Mouse (Mus musculus) stomach, embryonic 16.5 days (tissue): Measurements from ENCODE around the gene Tapbp. TPM values are rescaled to one million over a fixed set of nuclear protein-coding genes. Genes with fewer than 3 reads are reported as not detected.
A peak's percentile ranks its signal among the peaks of the same experiment; 100 is the strongest.
"Not testable (repeated sequence)": the region's sequence is repeated elsewhere in the genome, so short reads cannot be mapped to it uniquely, and the experiment has no call there.

ENCODE experiments used
- ATAC-seq: fragments of 200-750 bp; cut with Nextera tagmentation; 2 replicates; pipeline ENCODE4 v1.8.0; 2017; ENCODE audit warnings: moderate number of reproducible peaks, moderate TSS enrichment; ENCODE audit not compliant: insufficient read depth, low FRiP score
- H3K27ac ChIP-seq: fragments of 300-500 bp; sonication (generic); 2 replicates; pipeline ENCODE4 v1.5.1; 2014; ENCODE audit warnings: low read length
- H3K27me3 ChIP-seq: fragments of 300-500 bp; sonication (generic); 2 replicates; pipeline ENCODE4 v1.6.1; 2014; ENCODE audit warnings: low read length, control low read depth, mixed read lengths; ENCODE audit not compliant: control insufficient read depth, insufficient read depth
- H3K36me3 ChIP-seq: fragments of 300-500 bp; sonication (generic); 2 replicates; pipeline ENCODE4 v1.6.1; 2014; ENCODE audit warnings: low read length; ENCODE audit not compliant: control insufficient read depth, insufficient read depth
- H3K4me1 ChIP-seq: fragments of 300-500 bp; sonication (generic); 2 replicates; pipeline ENCODE4 v1.6.1; 2014; ENCODE audit warnings: low read length, control low read depth, mixed read lengths; ENCODE audit not compliant: control insufficient read depth, insufficient read depth
- H3K4me2 ChIP-seq: fragments of 300-500 bp; sonication (generic); 2 replicates; pipeline ENCODE4 v1.6.1; 2014; ENCODE audit warnings: low read depth, low read length, mixed read lengths
- H3K4me3 ChIP-seq: fragments of 300-500 bp; sonication (generic); replicated peaks from 2 replicates; pipeline ENCODE4 v1.5.1; 2014; ENCODE audit warnings: mild to moderate bottlenecking, low read length
- H3K9ac ChIP-seq: fragments of 300-500 bp; sonication (generic); 2 replicates; pipeline ENCODE4 v1.6.1; 2014; ENCODE audit warnings: low read length
- H3K9me3 ChIP-seq: fragments of 300-500 bp; sonication (generic); replicated peaks from 2 replicates; pipeline ENCODE4 v1.6.1; 2016; ENCODE audit warnings: low read length, control low read depth; ENCODE audit not compliant: control insufficient read depth
- WGBS: fragments of 180-500 bp; shearing (Covaris S2); extraction: QIAGEN DNeasy Blood & Tissue Kit; methylation state at CpG from one replicate; pipeline ENCODE4 v1.1.7; 2014; 5-methylcytosine and 5-hydroxymethylcytosine counted together
- polyA plus RNA-seq: library from polyadenylated mRNA; unstranded; fragments of >200 nt; fragmentation: Nextera tagmentation; extraction: Ambion mirVana; gene quantifications from 2 replicates; pipeline ENCODE4 v1.2.1, GENCODE M21; 2015

Gene Tapbp
- polyA plus RNA-seq, 1 experiment from 2014 or later, result 58.4 TPM

- Histone ChIP-seq H3K4me1 (peaks cover 14% of the 10 kb centered on the region), H3K27me3 (no peaks in the 10 kb centered on the region), H3K4me3 (no peak overlapping the region), H3K27ac (no peak overlapping the region), H3K9ac (no peak overlapping the region), H3K4me2 (no peak overlapping the region), H3K36me3 (no peaks in the 10 kb centered on the region), H3K9me3 (no peaks in the 10 kb centered on the region)
- ATAC-seq, result no peak
- WGBS, result 55% methylated on average over 2 of the region's 2 CpGs
Observed at GRCm38 (mm10) chr17:33891357-33891756, 24.3 kb upstream of the Tapbp start.

GRCm38 (mm10) chr17:33891892-33892291, 23.8 kb upstream of the Tapbp start:
- H3K27me3 ChIP-seq, result not testable (repeated sequence)

DNA sequence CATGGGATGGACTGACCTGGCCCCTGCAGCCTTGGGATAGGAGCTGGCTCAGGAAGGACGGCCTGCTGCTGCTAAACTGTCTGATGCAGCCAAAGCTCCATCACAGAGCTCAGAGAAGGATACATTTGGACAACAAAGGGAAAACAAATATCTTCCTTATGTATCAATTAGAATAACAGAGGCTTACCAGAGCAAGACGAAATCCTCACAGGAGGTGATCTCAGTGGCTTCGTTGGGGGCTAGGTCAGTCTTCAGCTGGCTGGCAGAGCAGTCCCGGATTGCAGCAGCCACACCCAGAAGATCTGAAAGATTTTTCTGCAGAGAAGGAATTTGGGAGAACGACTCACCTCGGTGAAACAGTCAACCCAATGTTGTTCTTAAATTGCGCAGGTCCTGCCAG, 23.3 kb upstream of the Tapbp start:
- H3K27me3 ChIP-seq, result no peaks in the 10 kb centered on the region
- peak overlapping the region; percentile 52 for H3K27ac ChIP-seq
- H3K4me3 ChIP-seq, result no peak overlapping the region
- no peak overlapping the region for H3K4me2 ChIP-seq
- ATAC-seq, result no peak
- peaks cover 14% of the 10 kb centered on the region for H3K4me1 ChIP-seq
- no peaks in the 10 kb centered on the region for H3K36me3 ChIP-seq
- WGBS, result 24% methylated on average over 7 of the region's 7 CpGs
- no peak overlapping the region for H3K9ac ChIP-seq
- H3K9me3 ChIP-seq, result no peaks in the 10 kb centered on the region

More at GRCm38 (mm10) chr17:33891892-33892291, 23.8 kb upstream of the Tapbp start:
- not testable (repeated sequence) for H3K4me2 ChIP-seq, H3K9me3 ChIP-seq, H3K36me3 ChIP-seq, ATAC-seq, H3K4me3 ChIP-seq, H3K9ac ChIP-seq, H3K27ac ChIP-seq
- 63% methylated on average over 6 of the region's 6 CpGs for WGBS
- peaks cover 14% of the 10 kb centered on the region for H3K4me1 ChIP-seq

DNA sequence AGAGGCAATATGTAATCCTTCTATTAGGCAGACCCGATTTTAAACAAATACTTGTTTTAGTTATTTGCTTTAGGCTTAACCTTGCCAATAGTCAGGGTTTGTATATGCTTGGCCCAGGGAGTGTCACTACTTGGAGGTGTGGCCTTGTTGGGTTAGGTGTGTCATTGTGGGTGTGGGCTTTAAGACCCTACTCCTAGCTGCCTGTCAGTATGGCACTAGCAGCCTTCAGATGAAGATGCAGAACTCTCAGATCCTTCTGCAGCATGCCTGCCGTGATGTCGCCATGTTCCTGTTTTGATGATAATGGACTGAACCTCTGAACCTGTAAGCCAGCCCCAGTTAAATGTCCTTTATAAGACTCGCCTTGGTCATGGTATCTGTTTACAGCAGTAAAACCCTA, 22.7 kb upstream of the Tapbp start:
- H3K27me3 ChIP-seq, H3K27ac ChIP-seq, H3K36me3 ChIP-seq, H3K4me2 ChIP-seq, ATAC-seq, H3K9me3 ChIP-seq, H3K9ac ChIP-seq, H3K4me3 ChIP-seq: not testable (repeated sequence)
- H3K4me1 ChIP-seq, result peaks cover 11% of the 10 kb centered on the region
- WGBS, result 62% methylated on average over 4 of the region's 4 CpGs

- 0 out of 2 replicates have a peak, but pooled peaks cover 7% of the 10 kb centered on the region for H3K4me1 ChIP-seq
- no peaks in the 10 kb centered on the region for H3K27me3 ChIP-seq
- no peaks in the 10 kb centered on the region for H3K36me3 ChIP-seq
- no peaks in the 10 kb centered on the region for H3K9me3 ChIP-seq
- H3K4me3 ChIP-seq, result no peak overlapping the region
- ATAC-seq, result no peak
- no peak overlapping the region for H3K27ac ChIP-seq
- WGBS, result 41% methylated on average over 6 of the region's 6 CpGs
- H3K4me2 ChIP-seq, result no peak overlapping the region
- H3K9ac ChIP-seq, result no peak overlapping the region
Observed at GRCm38 (mm10) chr17:33897114-33897794, 18.4 kb upstream of the Tapbp start.

DNA sequence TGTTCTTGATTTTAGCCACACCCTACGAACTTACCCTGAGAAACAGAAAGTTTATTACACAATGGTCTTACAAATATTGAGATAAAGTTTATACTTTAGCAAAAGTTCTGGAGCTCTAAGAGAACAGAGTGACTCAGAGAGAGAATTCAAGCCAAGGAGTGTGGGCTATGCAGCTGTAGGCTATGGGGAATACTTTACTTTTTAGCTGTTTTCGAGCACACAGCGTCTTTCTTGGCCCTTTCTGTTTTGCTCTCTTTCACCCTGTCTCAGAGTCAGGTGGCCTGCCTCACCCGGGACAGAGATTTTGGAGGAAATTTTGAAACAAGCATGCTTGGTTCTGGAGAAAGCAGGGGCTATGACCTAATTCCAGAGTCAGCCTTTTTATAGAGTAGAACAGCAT, 17.5 kb upstream of the Tapbp start:
- not testable (repeated sequence) for H3K36me3 ChIP-seq, H3K9me3 ChIP-seq, H3K4me1 ChIP-seq, H3K27me3 ChIP-seq, H3K4me3 ChIP-seq, H3K27ac ChIP-seq, H3K9ac ChIP-seq, ATAC-seq, H3K4me2 ChIP-seq
- WGBS, result 68% methylated on average over 4 of the region's 4 CpGs

GRCm38 (mm10) chr17:33899642-33900041, 16.1 kb upstream of the Tapbp start:
- WGBS, result 69% methylated on average over 4 of the region's 4 CpGs
- Histone ChIP-seq H3K27ac (no peak overlapping the region), H3K4me1 (0 out of 2 replicates have a peak, but pooled peaks cover 6% of the 10 kb centered on the region), H3K9ac (no peak overlapping the region), H3K36me3 (no peaks in the 10 kb centered on the region), H3K9me3 (no peaks in the 10 kb centered on the region), H3K4me3 (no peak overlapping the region), H3K27me3 (no peaks in the 10 kb centered on the region), H3K4me2 (no peak overlapping the region)
- ATAC-seq, result no peak

GRCm38 (mm10) chr17:33900281-33900988, 15.3 kb upstream of the Tapbp start:
- no peaks in the 10 kb centered on the region for H3K27me3 ChIP-seq
- no peak for ATAC-seq

GRCm38 (mm10) chr17:33900989-33901314, 14.7 kb upstream of the Tapbp start:
- Histone ChIP-seq H3K27me3 (no peaks in the 10 kb centered on the region), H3K4me1 (0 out of 2 replicates have a peak, but pooled peaks cover 6% of the 10 kb centered on the region), H3K4me2 (no peak overlapping the region), H3K36me3 (no peaks in the 10 kb centered on the region), H3K9me3 (no peaks in the 10 kb centered on the region), H3K4me3 (no peak overlapping the region), H3K27ac (no peak overlapping the region), H3K9ac (no peak overlapping the region)
- ATAC-seq, result no peak
- WGBS, result 78% methylated on average over 4 of the region's 4 CpGs

More at GRCm38 (mm10) chr17:33900281-33900988, 15.3 kb upstream of the Tapbp start:
- H3K4me2 ChIP-seq, result no peak overlapping the region
- no peak overlapping the region for H3K27ac ChIP-seq
- no peaks in the 10 kb centered on the region for H3K36me3 ChIP-seq
- H3K4me1 ChIP-seq, result 0 out of 2 replicates have a peak, but pooled peaks cover 6% of the 10 kb centered on the region
- H3K9me3 ChIP-seq, result no peaks in the 10 kb centered on the region
- H3K9ac ChIP-seq, result no peak overlapping the region
- 58% methylated on average over 7 of the region's 7 CpGs for WGBS
- no peak overlapping the region for H3K4me3 ChIP-seq
